Mouse (Mus musculus) G1E (cell line): Measurements from ENCODE around the gene Bbs5.

ENCODE experiments used
- CTCF ChIP-seq: IDR thresholded peaks from 2 replicates; pipeline ENCODE4 v1.5.1; 2012; ENCODE audit warnings: low read depth, low read length, inconsistent platforms, mixed read lengths
- GATA1 ChIP-seq: IDR thresholded peaks from 2 replicates; pipeline ENCODE4 v1.6.1; 2012; ENCODE audit warnings: borderline replicate concordance, low read length, inconsistent platforms, mixed read lengths
- TAL1 ChIP-seq: conservative IDR thresholded peaks from 2 replicates; pipeline ENCODE4 v1.6.1; 2012; ENCODE audit warnings: low read depth, low read length, inconsistent platforms, mixed read lengths

GRCm38 (mm10) chr2:69673723-69674122 lies 26.8 kb downstream of the Bbs5 start:
- TF ChIP-seq CTCF (no peak), TAL1 (no peak), GATA1 (no peak)
